Mouse (Mus musculus) neural tube, embryonic 13.5 days (tissue): ENCODE measurements at regions not wholly inside any gene's neighbourhood (a gene's known extent, or its start where the extent isn't known, plus 50 kb on each side); places are given as distances from the start of the nearest gene placed in this dataset.
"Not testable (repeated sequence)": the region's sequence is repeated elsewhere in the genome, so short reads cannot be mapped to it uniquely, and the experiment has no call there.

Experiments used
- ATAC-seq: fragments of 200-750 bp; cut with Nextera tagmentation; 2 replicates; pipeline ENCODE4 v1.8.0; 2017; ENCODE audit warnings: low read depth, mild to moderate bottlenecking, moderate TSS enrichment, moderate library complexity
- H3K27ac ChIP-seq: fragments of 300-500 bp; sonication (generic); replicated peaks from 2 replicates; pipeline ENCODE4 v1.5.1; 2015; ENCODE audit warnings: moderate library complexity, mild to moderate bottlenecking, inconsistent platforms
- H3K27me3 ChIP-seq: fragments of 300-500 bp; sonication (generic); 2 replicates; pipeline ENCODE4 v1.6.1; 2015; ENCODE audit warnings: mild to moderate bottlenecking, inconsistent platforms
- H3K36me3 ChIP-seq: fragments of 300-500 bp; sonication (generic); 2 replicates; pipeline ENCODE4 v1.6.1; 2015; ENCODE audit warnings: mild to moderate bottlenecking, inconsistent platforms
- H3K4me1 ChIP-seq: fragments of 300-500 bp; sonication (generic); replicated peaks from 2 replicates; pipeline ENCODE4 v1.6.1; 2015; ENCODE audit warnings: inconsistent platforms
- H3K4me2 ChIP-seq: fragments of 300-500 bp; sonication (generic); 2 replicates; pipeline ENCODE4 v1.6.1; 2015; ENCODE audit warnings: inconsistent platforms, mild to moderate bottlenecking, moderate library complexity
- H3K4me3 ChIP-seq: fragments of 300-500 bp; sonication (generic); 2 replicates; pipeline ENCODE4 v1.5.1; 2015; ENCODE audit warnings: mild to moderate bottlenecking, inconsistent platforms
- H3K9ac ChIP-seq: fragments of 300-500 bp; sonication (generic); 2 replicates; pipeline ENCODE4 v1.6.1; 2015; ENCODE audit warnings: moderate library complexity, mild to moderate bottlenecking, inconsistent platforms
- H3K9me3 ChIP-seq: fragments of 300-500 bp; sonication (generic); 2 replicates; pipeline ENCODE4 v1.6.1; 2016; ENCODE audit warnings: inconsistent platforms
- WGBS: fragments of 180-500 bp; shearing (Covaris S2); methylation state at CpG from one replicate; pipeline ENCODE4 v1.1.7; 2015; 5-methylcytosine and 5-hydroxymethylcytosine counted together

DNA sequence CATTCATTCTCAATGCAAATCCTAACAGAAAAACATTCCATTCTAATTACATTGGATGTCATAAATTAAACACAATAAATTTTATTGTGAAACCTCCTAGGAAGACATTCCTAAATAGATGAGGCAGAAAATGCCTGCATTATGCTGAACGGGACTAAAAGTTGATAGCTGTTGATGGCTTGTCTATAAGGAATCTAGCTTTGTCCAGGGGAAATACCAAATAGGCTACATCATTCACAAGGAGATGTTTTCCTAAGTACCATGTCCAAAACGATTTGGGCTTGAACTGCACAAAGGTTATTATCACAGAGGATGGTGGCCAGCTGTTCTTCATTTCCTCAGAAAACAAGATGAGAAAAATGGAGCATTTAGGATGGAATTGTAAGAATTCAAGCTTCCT is 494.5 kb upstream of the Gm9747 start:
- Histone ChIP-seq H3K9ac (no peak overlapping the region), H3K36me3 (no peaks in the 10 kb centered on the region), H3K4me3 (no peak overlapping the region), H3K9me3 (no peaks in the 10 kb centered on the region), H3K27ac (no peak overlapping the region), H3K4me2 (no peak overlapping the region), H3K27me3 (no peaks in the 10 kb centered on the region), H3K4me1 (0 out of 2 replicates have a peak, but pooled peaks cover 8% of the 10 kb centered on the region)
- no peak for ATAC-seq
- WGBS = 5% methylated on average over 2 of the region's 2 CpGs

DNA sequence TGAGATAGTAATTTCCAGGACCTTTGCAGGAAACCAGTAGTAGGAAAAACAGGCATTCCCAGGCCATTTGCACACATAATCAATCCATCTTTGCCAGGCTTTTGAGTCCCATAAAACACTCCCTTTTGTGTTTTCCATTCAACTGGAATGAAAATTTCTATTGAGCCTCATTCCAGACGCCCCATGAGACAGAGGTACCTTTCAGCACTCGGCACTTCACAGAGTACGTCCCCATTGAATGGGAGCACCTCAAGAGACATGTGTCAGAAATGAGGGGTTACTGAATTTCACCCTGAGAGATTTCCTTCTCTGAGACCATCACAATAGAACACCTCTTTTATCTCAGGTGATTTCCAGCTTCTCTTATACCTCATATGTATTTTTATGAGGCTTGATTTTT is 493.5 kb upstream of the Gm9747 start:
- 5% methylated on average over 3 of the region's 3 CpGs for WGBS

DNA sequence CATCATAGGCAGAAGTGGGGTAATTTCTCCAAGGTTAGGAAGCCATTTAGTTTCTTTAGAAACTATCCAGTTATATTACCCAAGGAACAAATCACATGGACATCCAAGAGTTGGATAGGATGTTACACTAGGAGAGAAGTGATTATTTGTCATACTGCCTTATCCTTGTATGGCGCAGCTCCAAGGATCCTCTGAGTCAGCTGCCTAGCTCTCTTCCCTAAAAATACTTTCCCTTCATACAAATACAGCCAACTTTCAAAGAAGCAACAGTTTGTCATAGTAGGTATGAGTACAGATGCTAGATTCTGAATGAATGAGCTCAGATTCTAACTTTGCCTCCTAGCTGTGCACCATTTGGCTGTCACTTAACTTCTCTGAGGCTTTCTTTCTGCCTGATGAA is 492.9 kb upstream of the Gm9747 start:
- H3K9me3 ChIP-seq = no peaks in the 10 kb centered on the region
- no peak overlapping the region for H3K4me2 ChIP-seq
- no peak overlapping the region for H3K4me3 ChIP-seq
- ATAC-seq = no peak
- H3K27me3 ChIP-seq = no peaks in the 10 kb centered on the region
- H3K27ac ChIP-seq = no peak overlapping the region
- H3K4me1 ChIP-seq = peaks cover 17% of the 10 kb centered on the region
- 93% methylated on average over 1 of the region's 1 CpGs for WGBS
- H3K36me3 ChIP-seq = no peaks in the 10 kb centered on the region
- H3K9ac ChIP-seq = no peak overlapping the region

More for the DNA sequence above, 493.5 kb upstream of the Gm9747 start:
- Histone ChIP-seq H3K4me3 (no peak overlapping the region), H3K27ac (no peak overlapping the region), H3K9ac (no peak overlapping the region), H3K4me1 (peaks cover 11% of the 10 kb centered on the region), H3K4me2 (no peak overlapping the region), H3K27me3 (no peaks in the 10 kb centered on the region), H3K9me3 (no peaks in the 10 kb centered on the region), H3K36me3 (no peaks in the 10 kb centered on the region)
- ATAC-seq = no peak

DNA sequence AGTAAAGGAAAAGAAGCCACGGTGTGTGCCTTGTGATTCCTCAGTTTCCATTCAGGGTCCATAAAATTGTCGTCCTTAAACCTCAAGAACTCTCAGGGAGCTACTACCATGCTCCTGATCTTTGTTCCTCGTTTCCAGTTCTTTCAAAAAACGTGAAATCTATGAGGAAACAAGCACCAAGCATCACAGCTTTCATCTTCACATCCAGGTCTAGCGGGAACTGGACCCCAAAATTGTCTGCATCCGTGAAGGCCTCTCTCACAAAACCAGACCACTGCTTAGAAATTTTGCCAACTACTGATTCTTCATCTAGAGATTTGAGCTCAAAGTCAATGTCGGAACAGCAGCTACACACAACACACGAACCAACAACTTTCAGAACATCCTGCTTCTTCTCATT is 491.0 kb upstream of the Gm9747 start:
- 88% methylated on average over 8 of the region's 8 CpGs for WGBS
- H3K9ac ChIP-seq, H3K4me3 ChIP-seq, H3K9me3 ChIP-seq, ATAC-seq, H3K27me3 ChIP-seq, H3K4me2 ChIP-seq, H3K36me3 ChIP-seq, H3K27ac ChIP-seq: not testable (repeated sequence)
- peaks cover 24% of the 10 kb centered on the region for H3K4me1 ChIP-seq

DNA sequence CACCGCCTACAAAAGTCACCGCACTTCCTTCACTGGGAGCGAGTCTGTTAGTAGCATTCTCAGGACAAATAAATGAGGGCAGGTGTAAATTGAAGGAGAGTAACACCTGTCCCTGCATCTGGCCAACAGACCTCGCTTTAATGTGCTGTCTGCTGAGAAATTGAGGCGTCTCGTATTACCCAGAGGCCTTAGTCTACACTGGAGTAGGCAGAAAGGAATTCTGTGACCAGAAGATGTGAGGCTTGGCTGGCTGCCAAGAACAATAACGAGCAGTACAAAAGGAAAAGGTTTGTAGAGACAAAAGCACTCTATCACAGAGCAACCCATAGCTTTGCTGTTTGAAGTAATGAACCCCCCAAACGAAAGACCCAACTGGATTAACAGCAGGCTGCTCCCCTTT is 488.4 kb upstream of the Gm9747 start:
- H3K27me3 ChIP-seq = no peaks in the 10 kb centered on the region
- peaks cover 16% of the 10 kb centered on the region for H3K4me1 ChIP-seq
- ATAC-seq = peak; percentile 79
- H3K36me3 ChIP-seq = no peaks in the 10 kb centered on the region
- H3K4me3 ChIP-seq = no peak overlapping the region
- no peak overlapping the region for H3K9ac ChIP-seq
- H3K9me3 ChIP-seq = no peaks in the 10 kb centered on the region
- no peak overlapping the region; the same call in 1 of the 2 replicates for H3K4me2 ChIP-seq
- 23% methylated on average over 8 of the region's 8 CpGs for WGBS
- H3K27ac ChIP-seq = peak overlapping the region; percentile 56; the same call in 1 of the 2 replicates

DNA sequence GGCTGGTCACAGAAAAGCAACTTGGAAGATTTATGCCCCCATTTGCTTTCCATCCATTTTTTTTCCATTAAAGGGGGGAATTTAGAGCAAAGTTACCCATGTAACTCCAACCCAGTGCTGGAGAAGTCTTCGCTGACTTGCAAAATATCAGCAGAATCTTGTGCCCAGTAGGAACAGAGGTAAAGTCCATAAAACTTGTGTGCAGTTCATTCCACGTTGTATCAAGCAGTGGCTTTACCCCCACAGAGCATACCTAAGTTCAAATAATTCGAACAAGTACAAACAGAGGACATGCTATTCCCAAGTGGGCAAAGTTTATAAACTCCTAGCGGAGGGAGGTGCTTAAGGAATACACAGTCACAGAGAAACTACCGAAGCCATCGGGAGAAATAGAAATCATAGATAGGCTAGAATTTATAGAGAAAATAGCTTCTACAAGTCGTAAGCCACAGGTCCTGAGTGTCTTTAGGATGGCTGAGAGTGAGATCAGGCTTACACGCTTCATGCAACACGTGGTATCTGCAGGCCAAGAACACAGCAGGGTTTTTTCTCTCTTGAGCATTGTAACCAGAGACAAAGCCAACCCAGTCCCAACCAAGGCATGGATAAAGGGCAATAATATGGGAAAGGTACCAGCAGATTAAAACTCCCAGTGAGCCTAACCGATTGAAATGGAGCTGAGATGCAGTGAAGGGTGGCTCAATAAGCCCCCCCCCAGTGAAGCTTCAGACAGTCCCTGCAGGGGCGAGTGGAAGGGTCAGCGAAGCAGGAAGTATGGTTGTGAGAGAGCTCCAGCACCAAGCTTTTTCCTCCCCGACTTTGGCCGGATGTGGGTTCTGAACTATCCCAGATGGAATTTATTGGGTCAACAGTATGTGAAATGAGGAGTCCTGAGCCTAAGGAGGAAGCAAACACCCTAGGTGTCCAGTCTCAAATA is 487.6 kb upstream of the Gm9747 start:
- ATAC-seq = no peak
- H3K4me1 ChIP-seq = peaks cover 16% of the 10 kb centered on the region
- no peak overlapping the region for H3K4me3 ChIP-seq
- H3K27me3 ChIP-seq = no peaks in the 10 kb centered on the region
- H3K4me2 ChIP-seq = no peak overlapping the region
- 73% methylated on average over 14 of the region's 14 CpGs for WGBS
- H3K9ac ChIP-seq = no peak overlapping the region
- H3K27ac ChIP-seq = peak overlapping the region; percentile 56; the same call in 1 of the 2 replicates
- no peaks in the 10 kb centered on the region for H3K36me3 ChIP-seq
- no peaks in the 10 kb centered on the region for H3K9me3 ChIP-seq

DNA sequence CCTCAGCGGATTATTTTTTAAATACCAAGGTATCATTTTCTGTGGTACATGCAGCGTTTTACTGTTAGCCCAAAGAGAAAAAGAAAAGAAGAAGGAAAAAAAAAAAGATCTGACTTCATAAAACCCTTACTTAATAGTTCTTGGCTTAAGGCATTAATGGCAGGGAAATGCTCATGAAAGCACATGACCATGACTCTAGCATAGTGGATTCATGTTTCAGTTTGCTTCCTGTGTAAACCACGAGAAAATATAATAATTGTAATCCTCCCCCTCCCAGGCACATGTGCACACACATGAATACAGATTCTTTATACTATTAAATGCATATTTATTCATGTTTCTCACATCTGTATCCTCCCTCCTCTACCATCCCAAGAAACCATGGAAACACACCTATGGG is 486.9 kb upstream of the Gm9747 start:
- H3K9me3 ChIP-seq = no peaks in the 10 kb centered on the region
- H3K4me2 ChIP-seq = no peak overlapping the region
- H3K4me3 ChIP-seq = no peak overlapping the region
- no peaks in the 10 kb centered on the region for H3K27me3 ChIP-seq
- no peak overlapping the region for H3K27ac ChIP-seq
- no peak for ATAC-seq
- no peak overlapping the region for H3K9ac ChIP-seq
- no peaks in the 10 kb centered on the region for H3K36me3 ChIP-seq
- peaks cover 16% of the 10 kb centered on the region for H3K4me1 ChIP-seq
- WGBS = 86% methylated on average over 3 of the region's 3 CpGs

DNA sequence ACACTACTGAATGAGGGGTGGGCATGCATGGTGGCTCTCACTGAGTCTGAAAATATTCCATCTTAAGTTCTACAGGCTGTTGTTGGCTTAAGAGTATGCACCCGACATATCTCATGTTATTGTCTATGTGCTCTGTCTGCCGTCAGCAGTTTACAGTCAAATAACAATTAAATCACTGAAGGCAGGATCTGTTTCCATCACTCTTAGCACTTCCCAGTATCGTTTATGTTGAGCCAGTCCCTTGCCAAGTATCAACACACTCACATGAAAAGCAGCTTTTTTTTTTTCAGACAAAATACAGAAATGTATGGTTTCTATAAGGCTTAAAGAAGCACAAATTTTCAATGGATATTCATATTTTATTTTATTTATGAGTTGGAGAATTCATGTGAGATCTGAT is 485.9 kb upstream of the Gm9747 start:
- H3K9ac ChIP-seq = no peak overlapping the region
- H3K4me3 ChIP-seq = no peak overlapping the region
- H3K27ac ChIP-seq = no peak overlapping the region
- ATAC-seq = no peak
- no peaks in the 10 kb centered on the region for H3K9me3 ChIP-seq
- H3K4me2 ChIP-seq = no peak overlapping the region
- WGBS = 82% methylated on average over 3 of the region's 3 CpGs
- peaks cover 16% of the 10 kb centered on the region for H3K4me1 ChIP-seq
- H3K36me3 ChIP-seq = no peaks in the 10 kb centered on the region
- H3K27me3 ChIP-seq = no peaks in the 10 kb centered on the region

DNA sequence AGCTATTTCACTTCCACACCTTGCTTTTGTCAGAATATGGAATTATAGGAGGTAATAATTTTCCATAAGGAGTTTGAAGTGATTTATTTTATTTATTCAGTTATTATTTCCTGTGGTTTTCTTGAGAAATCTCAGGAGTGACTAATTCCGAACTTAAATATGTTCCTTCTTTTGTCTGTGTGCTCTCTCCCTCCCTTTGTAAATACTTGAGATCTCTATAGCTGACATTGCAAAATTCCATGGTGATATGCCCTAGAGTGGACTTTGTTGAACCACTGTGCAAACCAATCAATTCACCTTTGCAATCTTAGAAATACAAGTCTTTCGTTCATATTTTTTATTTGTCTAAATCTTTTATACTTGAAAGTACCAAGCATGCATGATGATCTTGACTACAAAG is 478.8 kb upstream of the Gm9747 start:
- Histone ChIP-seq H3K27me3 (no peaks in the 10 kb centered on the region), H3K4me3 (no peak overlapping the region), H3K9me3 (no peaks in the 10 kb centered on the region), H3K9ac (no peak overlapping the region), H3K4me1 (no peaks in the 10 kb centered on the region), H3K27ac (no peak overlapping the region), H3K4me2 (no peak overlapping the region), H3K36me3 (no peaks in the 10 kb centered on the region)
- no peak for ATAC-seq
- WGBS = 93% methylated on average over 2 of the region's 2 CpGs

DNA sequence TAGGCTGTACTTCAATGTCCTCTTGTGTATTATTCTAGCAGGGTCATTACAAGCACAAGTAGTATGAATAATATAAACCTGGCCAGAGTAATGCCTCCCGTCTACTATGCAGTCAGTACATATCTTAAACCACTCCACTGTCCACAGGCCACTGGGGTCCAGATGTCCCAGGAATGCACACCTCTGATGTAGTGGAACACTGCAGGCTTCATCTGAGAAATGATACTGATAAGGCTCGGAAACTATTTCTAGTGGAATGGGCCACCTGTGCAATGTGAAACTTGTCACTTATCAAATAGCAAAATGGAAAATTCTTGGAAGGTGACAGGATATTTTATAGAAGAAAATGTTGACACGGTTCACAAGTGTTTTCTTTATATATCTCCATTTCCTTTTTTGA is 477.6 kb upstream of the Gm9747 start:
- H3K9me3 ChIP-seq = no peaks in the 10 kb centered on the region
- no peak for ATAC-seq
- no peak overlapping the region for H3K4me3 ChIP-seq
- H3K4me1 ChIP-seq = no peaks in the 10 kb centered on the region
- H3K4me2 ChIP-seq = no peak overlapping the region
- no peaks in the 10 kb centered on the region for H3K27me3 ChIP-seq
- 84% methylated on average over 3 of the region's 3 CpGs for WGBS
- no peaks in the 10 kb centered on the region for H3K36me3 ChIP-seq
- H3K27ac ChIP-seq = no peak overlapping the region
- no peak overlapping the region for H3K9ac ChIP-seq

DNA sequence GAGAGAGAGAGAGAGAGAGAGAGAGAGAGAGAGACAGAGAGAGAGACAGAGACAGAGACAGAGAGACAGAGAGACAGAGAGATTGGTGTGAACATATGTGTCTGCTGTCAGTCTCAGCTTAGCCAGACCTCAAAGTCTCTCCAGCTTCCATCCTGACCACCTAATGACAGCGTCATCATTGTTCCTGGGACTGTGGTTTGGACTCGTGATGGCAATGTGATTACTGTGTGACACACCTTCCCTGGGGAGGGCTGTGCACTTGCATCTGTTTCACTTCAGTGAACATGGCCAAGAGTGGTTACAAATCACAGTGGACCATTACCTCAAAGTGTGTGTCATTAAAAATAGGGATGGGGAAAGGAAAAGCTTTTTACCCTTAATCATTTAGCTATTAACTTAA is 477.2 kb upstream of the Gm9747 start:
- Histone ChIP-seq H3K36me3 (no peaks in the 10 kb centered on the region), H3K9me3 (no peaks in the 10 kb centered on the region), H3K4me3 (no peak overlapping the region), H3K9ac (no peak overlapping the region), H3K4me2 (no peak overlapping the region), H3K27ac (no peak overlapping the region), H3K4me1 (no peaks in the 10 kb centered on the region), H3K27me3 (no peaks in the 10 kb centered on the region)
- WGBS = 52% methylated on average over 2 of the region's 2 CpGs
- ATAC-seq = no peak

DNA sequence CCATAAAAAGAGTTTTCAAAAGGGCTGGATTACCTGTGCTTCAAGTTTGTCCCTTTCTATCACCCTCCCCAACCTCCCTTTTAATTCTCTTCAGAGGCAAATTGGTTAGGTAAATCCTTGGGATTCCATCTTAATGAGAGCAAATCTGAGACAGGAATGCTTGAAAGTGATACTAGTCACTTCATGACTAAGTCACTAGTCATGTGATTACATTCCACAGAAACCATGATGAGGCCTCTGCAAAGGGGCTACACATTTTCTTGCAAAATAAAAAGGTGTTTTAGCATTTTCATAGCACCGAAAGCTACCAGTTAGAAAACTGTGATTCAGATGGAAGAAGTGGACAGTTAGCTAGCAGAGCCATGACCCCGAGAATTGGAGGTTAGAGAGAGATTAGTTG is 473.0 kb upstream of the Gm9747 start:
- H3K4me1 ChIP-seq = no peaks in the 10 kb centered on the region
- H3K4me2 ChIP-seq = no peak overlapping the region
- H3K9ac ChIP-seq = no peak overlapping the region
- no peaks in the 10 kb centered on the region for H3K27me3 ChIP-seq
- no peak for ATAC-seq
- no peak overlapping the region for H3K4me3 ChIP-seq
- H3K27ac ChIP-seq = no peak overlapping the region
- 94% methylated on average over 2 of the region's 2 CpGs for WGBS
- H3K9me3 ChIP-seq = no peaks in the 10 kb centered on the region
- H3K36me3 ChIP-seq = no peaks in the 10 kb centered on the region

DNA sequence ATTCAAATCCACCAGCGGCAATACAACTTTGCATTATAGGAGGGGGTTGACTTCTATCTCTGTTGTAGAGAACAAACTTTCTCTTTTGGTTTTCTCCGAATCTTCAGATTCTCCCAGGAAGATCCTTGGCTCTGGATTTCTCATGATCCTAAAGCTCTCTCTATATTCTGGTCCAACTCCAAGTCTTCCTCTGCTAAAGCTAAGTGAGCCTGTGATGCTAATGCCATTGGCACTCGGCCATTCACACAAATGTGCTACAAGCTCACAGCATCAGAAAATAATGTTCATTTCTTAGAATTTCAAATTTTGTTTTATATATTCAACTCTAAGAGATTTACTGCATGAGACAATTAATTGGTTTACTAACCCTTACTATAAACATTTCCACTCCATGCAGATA is 461.2 kb upstream of the Gm9747 start:
- Histone ChIP-seq H3K4me1 (no peaks in the 10 kb centered on the region), H3K36me3 (no peaks in the 10 kb centered on the region), H3K9me3 (no peaks in the 10 kb centered on the region), H3K4me2 (no peak overlapping the region), H3K27me3 (no peaks in the 10 kb centered on the region), H3K27ac (no peak overlapping the region), H3K9ac (no peak overlapping the region), H3K4me3 (no peak overlapping the region)
- no peak for ATAC-seq
- WGBS = 86% methylated on average over 3 of the region's 3 CpGs
